Mouse (Mus musculus) liver, postnatal 0 days (tissue): ENCODE measurements around the gene Tgfbr2. TPM values are rescaled to one million over a fixed set of nuclear protein-coding genes. Genes with fewer than 3 reads are reported as not detected.

Experiments
- ATAC-seq: fragments of 200-750 bp; cut with Nextera tagmentation; 2 replicates; pipeline ENCODE4 v1.8.0; 2017; ENCODE audit warnings: mild to moderate bottlenecking, moderate library complexity
- DNase-seq: peaks from one replicate; pipeline ENCODE4 v3.0.0-alpha.2; 2016
- H3K27ac ChIP-seq: fragments of 300-500 bp; sonication (generic); 2 replicates; pipeline ENCODE4 v1.5.1; 2014; ENCODE audit warnings: antibody characterized with exemption, moderate library complexity, mild to moderate bottlenecking, low read depth
- H3K27me3 ChIP-seq: fragments of 300-500 bp; sonication (generic); 2 replicates; pipeline ENCODE4 v1.6.1; 2014; ENCODE audit warnings: low read length, control low read depth, mixed read lengths; ENCODE audit not compliant: insufficient read depth
- H3K36me3 ChIP-seq: fragments of 300-500 bp; sonication (generic); replicated peaks from 2 replicates; pipeline ENCODE4 v1.6.1; 2014; ENCODE audit warnings: mild to moderate bottlenecking, control low read depth, low read length, moderate library complexity, mixed read lengths; ENCODE audit not compliant: insufficient read depth
- H3K4me1 ChIP-seq: fragments of 300-500 bp; sonication (generic); 2 replicates; pipeline ENCODE4 v1.6.1; 2014; ENCODE audit warnings: antibody characterized with exemption, mild to moderate bottlenecking, control low read depth; ENCODE audit not compliant: insufficient read depth
- H3K4me2 ChIP-seq: fragments of 300-500 bp; sonication (generic); 2 replicates; pipeline ENCODE4 v1.6.1; 2014; ENCODE audit warnings: low read depth, mild to moderate bottlenecking, low read length, moderate library complexity, mixed read lengths
- H3K4me3 ChIP-seq: fragments of 300-500 bp; sonication (generic); 2 replicates; pipeline ENCODE4 v1.5.1; 2014; ENCODE audit warnings: low read depth, low read length
- H3K9ac ChIP-seq: fragments of 300-500 bp; sonication (generic); replicated peaks from 2 replicates; pipeline ENCODE4 v1.6.1; 2014; ENCODE audit warnings: mild to moderate bottlenecking, moderate library complexity
- H3K9me3 ChIP-seq: fragments of 300-500 bp; sonication (generic); 2 replicates; pipeline ENCODE4 v1.6.1; 2016; ENCODE audit warnings: mild to moderate bottlenecking, control low read depth, low read length, mixed read lengths
- CTCF ChIP-seq: sonication (generic); IDR thresholded peaks from 2 replicates; pipeline ENCODE4 v1.5.1; 2016; ENCODE audit warnings: antibody characterized with exemption, low read depth
- EP300 ChIP-seq: IDR thresholded peaks from 2 replicates; pipeline ENCODE4 v1.6.1; 2016; ENCODE audit warnings: antibody characterized with exemption, low read depth, mild to moderate bottlenecking
- WGBS: fragments of 180-500 bp; shearing (Covaris S2); extraction: QIAGEN DNeasy Blood & Tissue Kit; methylation state at CpG from one replicate; pipeline ENCODE4 v1.1.7; 2014; ENCODE audit not compliant: insufficient replicate concordance; 5-methylcytosine and 5-hydroxymethylcytosine counted together
- polyA plus RNA-seq: library from polyadenylated mRNA; unstranded; fragments of >200 nt; fragmentation: Nextera tagmentation; extraction: Ambion mirVana; gene quantifications from 2 replicates; pipeline ENCODE4 v1.2.1, GENCODE M21; 2015

Gene Tgfbr2
- polyA plus RNA-seq, 1 experiment from 2014 or later = 5.6 TPM

GRCm38 (mm10) chr9:116156501-116156900 lies 18.7 kb downstream of the Tgfbr2 start:
- ATAC-seq (no peak), DNase-seq (no peak)
- Histone ChIP-seq H3K4me1 (peaks cover 20% of the 10 kb centered on the region), H3K27ac (no peak overlapping the region), H3K4me3 (no peak overlapping the region), H3K27me3 (no peaks in the 10 kb centered on the region), H3K4me2 (no peak overlapping the region), H3K9ac (no peak overlapping the region), H3K36me3 (peaks cover 23% of the 10 kb centered on the region), H3K9me3 (no peaks in the 10 kb centered on the region; the same call in 1 of the 2 replicates)
- TF ChIP-seq EP300 (no peak), CTCF (no peak)
- WGBS = 57% methylated on average over 5 of the region's 5 CpGs

- peaks cover 4% of the 10 kb centered on the region; the same call in 1 of the 2 replicates for H3K4me1 ChIP-seq
- peaks cover 24% of the 10 kb centered on the region for H3K36me3 ChIP-seq
- 66% methylated on average over 4 of the region's 4 CpGs for WGBS
- no peaks in the 10 kb centered on the region; the same call in 1 of the 2 replicates for H3K9me3 ChIP-seq
- H3K4me3 ChIP-seq = no peak overlapping the region
- H3K4me2 ChIP-seq = no peak overlapping the region
- no peak for DNase-seq
- H3K27ac ChIP-seq = no peak overlapping the region
- no peak for TF ChIP-seq CTCF
- no peak for TF ChIP-seq EP300
- no peaks in the 10 kb centered on the region for H3K27me3 ChIP-seq
- no peak overlapping the region for H3K9ac ChIP-seq
- no peak for ATAC-seq
Measured at GRCm38 (mm10) chr9:116152878-116153277, 22.3 kb downstream of the Tgfbr2 start.

GRCm38 (mm10) chr9:116150725-116151396 lies 24.3 kb downstream of the Tgfbr2 start:
- WGBS = 65% methylated on average over 6 of the region's 7 CpGs
- ATAC-seq (no peak), DNase-seq (no peak)
- H3K27me3 ChIP-seq = no peaks in the 10 kb centered on the region
- H3K9ac ChIP-seq = no peak overlapping the region
- H3K9me3 ChIP-seq = no peaks in the 10 kb centered on the region; the same call in 1 of the 2 replicates
- H3K36me3 ChIP-seq = peaks cover 24% of the 10 kb centered on the region
- no peak overlapping the region for H3K4me2 ChIP-seq
- TF ChIP-seq CTCF (no peak), EP300 (no peak)
- no peak overlapping the region for H3K27ac ChIP-seq
- H3K4me1 ChIP-seq = peaks cover 16% of the 10 kb centered on the region
- H3K4me3 ChIP-seq = no peak overlapping the region

GRCm38 (mm10) chr9:116148809-116149208 lies 26.4 kb downstream of the Tgfbr2 start:
- ATAC-seq (no peak), DNase-seq (no peak)
- Histone ChIP-seq H3K36me3 (peaks cover 12% of the 10 kb centered on the region), H3K9me3 (no peaks in the 10 kb centered on the region), H3K4me3 (no peak overlapping the region), H3K9ac (no peak overlapping the region), H3K27me3 (no peaks in the 10 kb centered on the region), H3K4me2 (no peak overlapping the region), H3K4me1 (peaks cover 31% of the 10 kb centered on the region), H3K27ac (no peak overlapping the region)
- WGBS = 85% methylated on average over 7 of the region's 7 CpGs
- TF ChIP-seq EP300 = no peak
- no peak for TF ChIP-seq CTCF

GRCm38 (mm10) chr9:116146235-116146634 lies 28.9 kb downstream of the Tgfbr2 start:
- Histone ChIP-seq H3K4me1 (peaks cover 28% of the 10 kb centered on the region), H3K4me3 (no peak overlapping the region), H3K27ac (peak overlapping the region; percentile 24), H3K9me3 (no peaks in the 10 kb centered on the region), H3K27me3 (no peaks in the 10 kb centered on the region), H3K36me3 (peaks cover 7% of the 10 kb centered on the region; the same call in 1 of the 2 replicates), H3K9ac (no peak overlapping the region), H3K4me2 (peak overlapping the region; percentile 2; the same call in 1 of the 2 replicates)
- DNase-seq = no peak
- TF ChIP-seq EP300 (no peak), CTCF (no peak)
- 27% methylated on average over 9 of the region's 9 CpGs for WGBS
- ATAC-seq = no peak

GRCm38 (mm10) chr9:116145231-116145641 lies 29.9 kb downstream of the Tgfbr2 start:
- H3K4me3 ChIP-seq = no peak overlapping the region
- H3K27ac ChIP-seq = peak overlapping the region; percentile 24
- DNase-seq = peak; percentile 34
- H3K4me1 ChIP-seq = peaks cover 31% of the 10 kb centered on the region
- TF ChIP-seq CTCF (no peak), EP300 (peak; percentile 59; the same call in 1 of the 2 replicates)
- H3K9me3 ChIP-seq = no peaks in the 10 kb centered on the region
- H3K9ac ChIP-seq = no peak overlapping the region
- peak overlapping the region; percentile 2; the same call in 1 of the 2 replicates for H3K4me2 ChIP-seq
- peak; percentile 70 for ATAC-seq
- peaks cover 7% of the 10 kb centered on the region; the same call in 1 of the 2 replicates for H3K36me3 ChIP-seq
- no peaks in the 10 kb centered on the region for H3K27me3 ChIP-seq
- 10% methylated on average over 10 of the region's 10 CpGs for WGBS
